Mouse (Mus musculus) lung, postnatal 0 days (tissue): ENCODE measurements around the gene Zbtb38.

ENCODE experiments used
- CTCF ChIP-seq: IDR thresholded peaks from 2 replicates; pipeline ENCODE4 v1.5.1; 2016; ENCODE audit warnings: antibody characterized with exemption, mild to moderate bottlenecking
- EP300 ChIP-seq: IDR thresholded peaks from 2 replicates; pipeline ENCODE4 v1.6.1; 2016; ENCODE audit warnings: antibody characterized with exemption, mild to moderate bottlenecking, control low read depth

- no peak for TF ChIP-seq CTCF
- TF ChIP-seq EP300, result no peak
Observed at GRCm38 (mm10) chr9:96766078-96766477, 13.4 kb upstream of the Zbtb38 start.
